In the genomic region with DNA sequence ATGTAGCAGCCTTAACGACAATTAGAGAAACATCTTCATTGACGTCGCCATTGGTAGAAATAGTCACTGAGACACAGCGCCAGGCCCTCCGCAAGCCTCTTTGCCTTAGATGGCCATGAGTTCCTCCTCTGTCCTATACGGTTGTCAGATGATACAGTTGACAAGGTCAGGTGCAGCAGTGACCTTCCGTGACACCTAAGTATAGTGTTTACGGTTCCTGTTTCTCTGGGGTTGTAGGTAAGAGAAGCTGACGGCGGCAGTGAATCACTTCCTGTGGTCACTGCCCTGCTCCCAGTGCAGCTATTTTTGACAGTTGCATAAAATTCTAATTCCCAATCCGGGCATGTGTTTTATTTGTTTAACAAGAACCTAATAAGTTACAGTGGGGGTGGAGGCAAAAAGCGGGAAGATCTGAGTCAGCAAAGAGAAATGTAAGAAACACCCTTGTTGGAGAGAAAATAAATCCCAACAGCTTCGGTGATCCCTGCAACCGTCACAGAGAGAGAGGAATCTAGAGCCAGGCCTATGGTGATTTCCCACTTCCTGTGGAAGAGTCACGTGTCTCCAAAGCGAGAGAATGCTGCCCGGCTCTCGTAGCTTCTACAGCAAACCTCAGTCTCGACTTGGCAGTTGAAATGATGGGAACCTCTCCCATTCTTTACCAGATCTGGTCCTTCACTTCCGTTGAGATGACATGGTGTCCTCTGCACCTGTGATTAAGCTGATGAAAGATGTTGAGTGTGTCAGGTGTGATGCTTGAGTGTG, we compare ENCODE assay signal across 24 mouse cellular contexts. TPM values are rescaled to one million over a fixed set of nuclear protein-coding genes. Genes with fewer than 3 reads are reported as not detected.
DNase-seq lines count a peak whose midpoint lies in the region; ATAC-seq and TF ChIP-seq lines count a peak whose summit lies in the region.
"Had no signal": no experiment of that assay in that cellular context is flagged by ENCODE, and none has a peak within 500 bp of the region (broad histone marks: within the 10 kb centered on the region; RNA-seq: fewer than 3 reads in every experiment).

No protein-coding gene starts in this region.

- no peak overlapping the region for H3K4me2 ChIP-seq in forebrain, postnatal 0 days (ENCODE audit: low read depth)
- H3K4me2 ChIP-seq: embryonic facial prominence, embryonic 13.5 days; heart, embryonic 13.5 days; limb, embryonic 15.5 days; neural tube, embryonic 15.5 days; stomach, embryonic 15.5 days had no signal

- no peak overlapping the region for H3K9ac ChIP-seq in forebrain, postnatal 0 days
- H3K9ac ChIP-seq: embryonic facial prominence, embryonic 13.5 days; heart, embryonic 13.5 days; limb, embryonic 15.5 days; neural tube, embryonic 15.5 days; stomach, embryonic 15.5 days had no signal

- no peak overlapping the region for H3K27ac ChIP-seq in forebrain, postnatal 0 days (ENCODE audit: low read depth, low read length)
- H3K27ac ChIP-seq: embryonic facial prominence, embryonic 13.5 days; gastrocnemius, adult 2 months; heart, embryonic 13.5 days; hindbrain, postnatal 0 days; limb, embryonic 15.5 days; neural tube, embryonic 15.5 days; stomach, embryonic 15.5 days had no signal

- DNase-seq in 3T3-L1 (ENCODE audit: low read depth, low spot score) (peak; percentile 22), A20 (ENCODE audit: low read depth, low spot score) (peak; percentile 30)
- no peak for DNase-seq in heart, postnatal 10 days
- DNase-seq in heart, adult 11 months, result no peak
- DNase-seq in forebrain, postnatal 0 days, result no peak
- DNase-seq: adrenal gland, adult 8-10 months; cerebellum, adult 8-10 months; gastrocnemius, adult 2 months; heart, adult 18-20 months; heart, postnatal 4 days; lung, postnatal 4 days; midbrain, embryonic 14.5 days; right cerebral cortex, postnatal 14 days; spleen, adult 18-20 months; thymus, adult 18-20 months had no signal

- no peaks in the 10 kb centered on the region for H3K4me1 ChIP-seq in forebrain, postnatal 0 days (ENCODE audit: insufficient read depth)
- H3K4me1 ChIP-seq: heart, embryonic 13.5 days; limb, embryonic 15.5 days; neural tube, embryonic 15.5 days; stomach, embryonic 15.5 days had no signal

- H3K36me3 ChIP-seq in forebrain, postnatal 0 days (ENCODE audit: insufficient read depth), result no peaks in the 10 kb centered on the region
- H3K36me3 ChIP-seq: embryonic facial prominence, embryonic 13.5 days; heart, embryonic 13.5 days; limb, embryonic 15.5 days; neural tube, embryonic 15.5 days; stomach, embryonic 15.5 days had no signal

- no peaks in the 10 kb centered on the region for H3K27me3 ChIP-seq in forebrain, postnatal 0 days (ENCODE audit: insufficient read depth, low read length)
- H3K27me3 ChIP-seq: embryonic facial prominence, embryonic 13.5 days; heart, embryonic 13.5 days; limb, embryonic 15.5 days; neural tube, embryonic 15.5 days; stomach, embryonic 15.5 days had no signal

- TF ChIP-seq CTCF in forebrain, postnatal 0 days (IDR thresholded peaks at IDR 0.05; ENCODE audit: low read depth), result no peak

- no peaks in the 10 kb centered on the region for H3K9me3 ChIP-seq in forebrain, postnatal 0 days (ENCODE audit: low read length)
- H3K9me3 ChIP-seq: embryonic facial prominence, embryonic 13.5 days; heart, embryonic 13.5 days; limb, embryonic 15.5 days; neural tube, embryonic 15.5 days; stomach, embryonic 15.5 days had no signal

- intact Hi-C loops in heart, postnatal 10 days (cut with DNase I), result no loop called here

- peak; percentile 66; the same call in 1 of the 2 replicates for ATAC-seq in common myeloid progenitor, adult 5-6 weeks (replicated peaks; ENCODE audit: low read depth, poor library complexity, severe bottlenecking)
- ATAC-seq in megakaryocyte progenitor cell, adult 5-6 weeks (replicated peaks; ENCODE audit: poor library complexity), result peak; percentile 77
- no peak for ATAC-seq in forebrain, postnatal 0 days
- ATAC-seq: hindbrain, postnatal 0 days; intestine, postnatal 0 days had no signal

- WGBS in forebrain, postnatal 0 days, result 92% methylated on average over 20 of the region's 20 CpGs

- H3K4me3 ChIP-seq in forebrain, postnatal 0 days (ENCODE audit: low read depth, low read length), result no peak overlapping the region
- H3K4me3 ChIP-seq: embryonic facial prominence, embryonic 13.5 days; gastrocnemius, adult 2 months; heart, embryonic 13.5 days; limb, embryonic 15.5 days; neural tube, embryonic 15.5 days; stomach, embryonic 15.5 days had no signal

RNA-seq across cellular contexts. Expression of a gene that starts 25.8 kb away (rescaled TPM):
- 118 and 128 TPM in 2 replicates for total RNA-seq in common myeloid progenitor, adult 5-6 weeks (2017)
- 20.9 and 26.9 TPM in 2 replicates for total RNA-seq in megakaryocyte progenitor cell, adult 5-6 weeks (2015)
- 46.0 and 55.8 TPM in 2 replicates for total RNA-seq in megakaryocyte progenitor cell, adult 5-6 weeks (2017)
- 10 to 100 TPM; 49.6 to 54.5 TPM for total RNA-seq in heart, postnatal 10 days (2021)
- total RNA-seq in forebrain, postnatal 0 days (2014; rRNA removed), result 3.9 and 6.4 TPM in 2 replicates
- polyA plus RNA-seq in forebrain, postnatal 0 days (2015; fragmentation: Nextera tagmentation; extraction: Ambion mirVana), result 0.99 and 1.8 TPM in 2 replicates

Comparison
In these comparisons a context has a peak if more than half of its experiments do, and no peak if none do; other contexts are left out.
1. DNase-seq: peak in 3T3-L1 (single experiment) and A20 (single experiment); none in heart, postnatal 10 days (0 of 2), heart, adult 11 months (single experiment) and forebrain, postnatal 0 days (single experiment).